Mouse (Mus musculus) lung, postnatal 0 days (tissue): ENCODE measurements around the gene Ncam1. TPM values are rescaled to one million over a fixed set of nuclear protein-coding genes. Genes with fewer than 3 reads are reported as not detected.

Experiments
- ATAC-seq: fragments of 200-750 bp; cut with Nextera tagmentation; 2 replicates; pipeline ENCODE4 v1.8.0; 2017; ENCODE audit warnings: moderate library complexity
- DNase-seq: peaks from one replicate; pipeline ENCODE4 v3.0.0-alpha.2; 2016; ENCODE audit warnings: low spot score
- H3K27ac ChIP-seq: fragments of 300-500 bp; sonication (generic); 2 replicates; pipeline ENCODE4 v1.5.1; 2014; ENCODE audit warnings: antibody characterized with exemption, mild to moderate bottlenecking, low read length, mixed read lengths
- H3K27me3 ChIP-seq: fragments of 300-500 bp; sonication (generic); replicated peaks from 2 replicates; pipeline ENCODE4 v1.6.1; 2014; ENCODE audit warnings: low read length, mixed read lengths; ENCODE audit not compliant: insufficient read depth
- H3K36me3 ChIP-seq: fragments of 300-500 bp; sonication (generic); 2 replicates; pipeline ENCODE4 v1.6.1; 2014; ENCODE audit warnings: low read length, mixed read lengths; ENCODE audit not compliant: insufficient read depth
- H3K4me1 ChIP-seq: fragments of 300-500 bp; sonication (generic); 2 replicates; pipeline ENCODE4 v1.6.1; 2014; ENCODE audit warnings: antibody characterized with exemption, low read depth, low read length, mixed read lengths; ENCODE audit not compliant: insufficient read depth
- H3K4me2 ChIP-seq: fragments of 300-500 bp; sonication (generic); replicated peaks from 2 replicates; pipeline ENCODE4 v1.6.1; 2014; ENCODE audit warnings: low read depth, mild to moderate bottlenecking, low read length, moderate library complexity, mixed read lengths
- H3K4me3 ChIP-seq: fragments of 300-500 bp; sonication (generic); 2 replicates; pipeline ENCODE4 v1.5.1; 2014; ENCODE audit warnings: low read depth, low read length
- H3K9ac ChIP-seq: fragments of 300-500 bp; sonication (generic); replicated peaks from 2 replicates; pipeline ENCODE4 v1.6.1; 2014; ENCODE audit warnings: low read depth, mild to moderate bottlenecking
- H3K9me3 ChIP-seq: fragments of 300-500 bp; sonication (generic); 2 replicates; pipeline ENCODE4 v1.6.1; 2016; ENCODE audit warnings: low read length, mixed read lengths
- CTCF ChIP-seq: IDR thresholded peaks from 2 replicates; pipeline ENCODE4 v1.5.1; 2016; ENCODE audit warnings: antibody characterized with exemption, mild to moderate bottlenecking
- EP300 ChIP-seq: IDR thresholded peaks from 2 replicates; pipeline ENCODE4 v1.6.1; 2016; ENCODE audit warnings: antibody characterized with exemption, mild to moderate bottlenecking, control low read depth
- WGBS: fragments of 180-500 bp; shearing (Covaris S2); extraction: QIAGEN DNeasy Blood & Tissue Kit; methylation state at CpG from one replicate; pipeline ENCODE4 v1.1.7; 2014; 5-methylcytosine and 5-hydroxymethylcytosine counted together
- polyA plus RNA-seq: library from polyadenylated mRNA; unstranded; fragments of >200 nt; fragmentation: Nextera tagmentation; extraction: Ambion mirVana; gene quantifications from 2 replicates; pipeline ENCODE4 v1.2.1, GENCODE M21; 2015

The Ncam1 gene
- polyA plus RNA-seq, 1 experiment from 2014 or later, result 2.4 TPM

GRCm38 (mm10) chr9:49531257-49531656, 267.5 kb downstream of the Ncam1 start:
- Histone ChIP-seq H3K27me3 (no peaks in the 10 kb centered on the region), H3K27ac (no peak overlapping the region), H3K36me3 (no peaks in the 10 kb centered on the region), H3K4me2 (no peak overlapping the region), H3K4me3 (no peak overlapping the region), H3K9ac (no peak overlapping the region), H3K9me3 (no peaks in the 10 kb centered on the region), H3K4me1 (no peaks in the 10 kb centered on the region)
- no peak for TF ChIP-seq CTCF
- TF ChIP-seq EP300, result no peak
- DNase-seq (no peak), ATAC-seq (no peak)
- 39% methylated on average over 7 of the region's 7 CpGs for WGBS

- 60% methylated on average over 4 of the region's 4 CpGs for WGBS
Measured at GRCm38 (mm10) chr9:49530739-49531138, 268.0 kb downstream of the Ncam1 start.

GRCm38 (mm10) chr9:49529366-49529959, 269.3 kb downstream of the Ncam1 start:
- Histone ChIP-seq H3K4me1 (no peaks in the 10 kb centered on the region), H3K27ac (no peak overlapping the region), H3K9ac (no peak overlapping the region), H3K27me3 (no peaks in the 10 kb centered on the region), H3K4me3 (no peak overlapping the region), H3K36me3 (no peaks in the 10 kb centered on the region), H3K4me2 (no peak overlapping the region), H3K9me3 (no peaks in the 10 kb centered on the region)
- TF ChIP-seq CTCF (no peak), EP300 (no peak)
- no peak for DNase-seq
- ATAC-seq, result no peak
- WGBS, result 69% methylated on average over 8 of the region's 8 CpGs

More at GRCm38 (mm10) chr9:49530739-49531138, 268.0 kb downstream of the Ncam1 start:
- H3K4me1 ChIP-seq, result no peaks in the 10 kb centered on the region
- no peaks in the 10 kb centered on the region for H3K36me3 ChIP-seq
- DNase-seq, result no peak
- no peak for TF ChIP-seq CTCF
- no peak for TF ChIP-seq EP300
- no peak overlapping the region for H3K4me2 ChIP-seq
- H3K27me3 ChIP-seq, result no peaks in the 10 kb centered on the region
- ATAC-seq, result no peak
- H3K9ac ChIP-seq, result no peak overlapping the region
- no peak overlapping the region for H3K4me3 ChIP-seq
- no peaks in the 10 kb centered on the region for H3K9me3 ChIP-seq
- H3K27ac ChIP-seq, result no peak overlapping the region

GRCm38 (mm10) chr9:49528943-49529342, 269.8 kb downstream of the Ncam1 start:
- Histone ChIP-seq H3K27ac (no peak overlapping the region), H3K4me2 (no peak overlapping the region), H3K9ac (no peak overlapping the region), H3K9me3 (no peaks in the 10 kb centered on the region), H3K4me3 (no peak overlapping the region), H3K27me3 (no peaks in the 10 kb centered on the region), H3K4me1 (no peaks in the 10 kb centered on the region), H3K36me3 (no peaks in the 10 kb centered on the region)
- no peak for ATAC-seq
- DNase-seq, result peak; percentile 32
- WGBS, result 63% methylated on average over 10 of the region's 10 CpGs
- TF ChIP-seq CTCF (peak; percentile 62), EP300 (no peak)

- no peak for ATAC-seq
- Histone ChIP-seq H3K9me3 (no peaks in the 10 kb centered on the region), H3K4me3 (no peak overlapping the region), H3K9ac (no peak overlapping the region), H3K36me3 (no peaks in the 10 kb centered on the region), H3K27ac (no peak overlapping the region), H3K4me1 (no peaks in the 10 kb centered on the region), H3K4me2 (no peak overlapping the region), H3K27me3 (no peaks in the 10 kb centered on the region)
- WGBS, result 84% methylated on average over 5 of the region's 5 CpGs
- no peak for DNase-seq
- TF ChIP-seq EP300, result no peak
- TF ChIP-seq CTCF, result no peak
Measured at GRCm38 (mm10) chr9:49528026-49528425, 270.7 kb downstream of the Ncam1 start.

- no peaks in the 10 kb centered on the region for H3K4me1 ChIP-seq
- H3K9ac ChIP-seq, result no peak overlapping the region
- TF ChIP-seq EP300 (no peak), CTCF (no peak)
- DNase-seq (no peak), ATAC-seq (no peak)
- H3K4me2 ChIP-seq, result no peak overlapping the region
- no peaks in the 10 kb centered on the region for H3K27me3 ChIP-seq
- H3K27ac ChIP-seq, result no peak overlapping the region
- H3K36me3 ChIP-seq, result no peaks in the 10 kb centered on the region
- H3K9me3 ChIP-seq, result no peaks in the 10 kb centered on the region
- WGBS, result 76% methylated on average over 8 of the region's 8 CpGs
- H3K4me3 ChIP-seq, result no peak overlapping the region
Measured at GRCm38 (mm10) chr9:49527340-49527739, 271.4 kb downstream of the Ncam1 start.

GRCm38 (mm10) chr9:49524721-49525120, 274.0 kb downstream of the Ncam1 start:
- DNase-seq (no peak), ATAC-seq (no peak)
- H3K4me2 ChIP-seq, result no peak overlapping the region
- H3K9ac ChIP-seq, result no peak overlapping the region
- no peaks in the 10 kb centered on the region for H3K27me3 ChIP-seq
- no peaks in the 10 kb centered on the region for H3K9me3 ChIP-seq
- H3K27ac ChIP-seq, result no peak overlapping the region
- TF ChIP-seq EP300 (no peak), CTCF (no peak)
- no peaks in the 10 kb centered on the region for H3K4me1 ChIP-seq
- H3K36me3 ChIP-seq, result no peaks in the 10 kb centered on the region
- WGBS, result 74% methylated on average over 9 of the region's 9 CpGs
- H3K4me3 ChIP-seq, result no peak overlapping the region
